Mouse (Mus musculus) kidney, embryonic 14.5 days (tissue): ENCODE measurements around the gene Spry2. TPM values are rescaled to one million over a fixed set of nuclear protein-coding genes. Genes with fewer than 3 reads are reported as not detected.

Experiments
- ATAC-seq: fragments of 200-750 bp; cut with Nextera tagmentation; 2 replicates; pipeline ENCODE4 v1.8.0; 2017; ENCODE audit warnings: moderate number of reproducible peaks, mild to moderate bottlenecking, moderate TSS enrichment, moderate library complexity; ENCODE audit not compliant: low FRiP score, low TSS enrichment
- H3K27ac ChIP-seq: fragments of 300-500 bp; sonication (generic); 2 replicates; pipeline ENCODE4 v1.5.1; 2014; ENCODE audit warnings: low read depth, mild to moderate bottlenecking, low read length, moderate library complexity, mixed read lengths
- H3K27me3 ChIP-seq: fragments of 300-500 bp; sonication (generic); 2 replicates; pipeline ENCODE4 v1.6.1; 2014; ENCODE audit warnings: mild to moderate bottlenecking, low read length; ENCODE audit not compliant: control insufficient read depth, insufficient read depth
- H3K36me3 ChIP-seq: fragments of 300-500 bp; sonication (generic); 2 replicates; pipeline ENCODE4 v1.6.1; 2014; ENCODE audit warnings: low read length, mixed read lengths; ENCODE audit not compliant: control insufficient read depth, insufficient read depth
- H3K4me1 ChIP-seq: fragments of 300-500 bp; sonication (generic); 2 replicates; pipeline ENCODE4 v1.6.1; 2014; ENCODE audit warnings: low read length, mixed read lengths; ENCODE audit not compliant: control insufficient read depth, insufficient read depth
- H3K4me2 ChIP-seq: fragments of 300-500 bp; sonication (generic); replicated peaks from 2 replicates; pipeline ENCODE4 v1.6.1; 2014; ENCODE audit warnings: low read depth, mild to moderate bottlenecking, low read length
- H3K4me3 ChIP-seq: fragments of 300-500 bp; sonication (generic); 2 replicates; pipeline ENCODE4 v1.5.1; 2014; ENCODE audit warnings: mild to moderate bottlenecking, low read length
- H3K9ac ChIP-seq: fragments of 300-500 bp; sonication (generic); 2 replicates; pipeline ENCODE4 v1.6.1; 2014; ENCODE audit warnings: low read depth, mild to moderate bottlenecking, low read length, moderate library complexity
- H3K9me3 ChIP-seq: fragments of 300-500 bp; sonication (generic); 2 replicates; pipeline ENCODE4 v1.6.1; 2016; ENCODE audit warnings: low read length; ENCODE audit not compliant: control insufficient read depth
- WGBS: fragments of 180-500 bp; shearing (Covaris S2); extraction: QIAGEN DNeasy Blood & Tissue Kit; methylation state at CpG from one replicate; pipeline ENCODE4 v1.1.7; 2014; 5-methylcytosine and 5-hydroxymethylcytosine counted together
- polyA plus RNA-seq: library from polyadenylated mRNA; unstranded; fragments of >200 nt; fragmentation: Nextera tagmentation; extraction: Ambion mirVana; gene quantifications from 2 replicates; pipeline ENCODE4 v1.2.1, GENCODE M21; 2014

The Spry2 gene
- polyA plus RNA-seq, 1 experiment from 2014 or later, result 56.3 TPM

DNA sequence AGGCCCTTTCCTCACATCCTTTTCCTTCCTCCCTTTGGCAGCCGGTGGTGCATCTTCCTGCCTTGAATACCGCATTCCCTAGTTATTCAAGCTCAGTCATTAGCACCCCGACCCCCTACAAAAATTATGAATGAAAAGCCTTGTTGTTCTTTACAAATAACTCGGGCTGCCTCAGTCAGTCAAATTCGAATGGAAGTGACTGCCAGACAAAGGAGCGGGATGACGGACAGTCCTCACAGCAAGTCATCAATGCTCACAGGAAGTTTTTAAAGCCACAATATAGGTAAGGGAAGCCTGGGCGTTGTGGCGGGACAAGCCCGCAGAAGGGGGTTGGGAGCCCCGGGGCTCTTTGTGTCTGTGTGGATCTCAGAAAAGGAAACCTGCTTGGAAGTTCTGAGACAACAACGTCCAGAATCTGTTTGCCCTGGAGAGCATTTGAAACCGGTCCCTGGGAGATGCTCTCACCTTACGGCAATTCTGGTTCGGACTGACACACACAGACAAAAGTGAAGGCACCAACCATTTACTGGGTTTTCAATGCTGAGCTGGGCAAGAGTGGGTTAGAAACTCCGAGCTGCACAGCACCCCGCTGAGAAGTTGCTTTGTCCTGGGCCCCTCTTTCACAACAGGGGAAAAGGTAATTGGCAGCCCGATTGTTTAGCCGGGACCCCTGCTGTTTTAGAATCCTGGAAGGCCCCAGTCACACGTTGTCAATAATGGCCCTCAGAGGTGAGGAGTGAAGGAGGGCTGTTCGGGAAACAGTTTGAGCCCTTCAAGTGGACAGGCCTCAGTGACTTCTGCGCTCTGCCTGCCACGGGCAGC lies 24.0 kb upstream of the Spry2 start:
- Histone ChIP-seq H3K9ac (peak overlapping the region; percentile 20), H3K27me3 (no peaks in the 10 kb centered on the region), H3K4me1 (peaks cover 14% of the 10 kb centered on the region), H3K9me3 (no peaks in the 10 kb centered on the region), H3K4me3 (no peak overlapping the region), H3K4me2 (peak overlapping the region; percentile 34), H3K36me3 (no peaks in the 10 kb centered on the region), H3K27ac (peak overlapping the region; percentile 83; the same call in 1 of the 2 replicates)
- peak; percentile 81 for ATAC-seq
- 6% methylated on average over 23 of the region's 23 CpGs for WGBS

DNA sequence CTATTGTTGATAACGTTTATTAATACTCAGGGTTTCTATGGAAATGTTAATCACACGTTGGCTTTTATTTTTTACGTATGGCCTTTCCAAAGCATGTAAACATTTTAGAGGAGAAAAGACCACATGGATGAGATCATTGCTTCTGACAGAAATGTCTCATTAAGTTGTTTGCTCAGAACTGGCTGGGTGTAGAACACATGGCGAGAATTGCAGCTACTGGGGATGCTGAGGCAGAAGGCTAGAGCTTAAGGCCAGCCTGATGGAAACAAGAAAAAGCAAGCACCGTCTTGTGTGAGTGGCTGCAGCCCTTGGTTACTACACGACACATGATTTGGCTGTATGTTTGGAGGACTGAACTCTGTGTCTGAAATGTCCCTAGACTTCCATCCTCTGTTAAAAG lies 10.6 kb upstream of the Spry2 start:
- Histone ChIP-seq H3K4me1 (no peaks in the 10 kb centered on the region), H3K36me3 (no peaks in the 10 kb centered on the region), H3K4me2 (no peak overlapping the region), H3K9me3 (no peaks in the 10 kb centered on the region), H3K9ac (no peak overlapping the region), H3K4me3 (no peak overlapping the region), H3K27me3 (no peaks in the 10 kb centered on the region), H3K27ac (no peak overlapping the region)
- no peak for ATAC-seq
- WGBS, result 76% methylated on average over 6 of the region's 6 CpGs

DNA sequence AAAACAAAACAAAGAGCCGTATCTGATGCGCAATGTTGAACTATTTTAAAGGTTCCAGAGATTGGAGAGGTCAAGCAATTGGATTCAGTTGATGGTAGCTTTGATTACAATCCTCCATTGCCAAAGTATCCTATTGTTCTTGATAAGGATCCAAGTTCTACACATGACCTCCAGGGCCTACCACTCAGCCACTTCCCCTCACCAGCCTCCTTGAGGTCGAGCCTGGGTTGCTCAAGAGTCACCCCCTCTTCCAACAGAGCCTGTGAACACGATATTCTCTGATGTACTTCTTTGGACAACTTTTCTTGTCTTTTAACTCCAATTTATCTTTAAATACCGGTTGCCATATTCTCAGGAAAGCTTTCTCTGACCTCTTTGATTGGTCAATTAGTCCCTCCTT lies 9.3 kb upstream of the Spry2 start:
- Histone ChIP-seq H3K4me1 (no peaks in the 10 kb centered on the region), H3K9ac (no peak overlapping the region), H3K27ac (no peak overlapping the region), H3K36me3 (no peaks in the 10 kb centered on the region), H3K4me2 (no peak overlapping the region), H3K9me3 (no peaks in the 10 kb centered on the region), H3K27me3 (no peaks in the 10 kb centered on the region), H3K4me3 (no peak overlapping the region)
- ATAC-seq, result no peak
- 87% methylated on average over 5 of the region's 5 CpGs for WGBS

DNA sequence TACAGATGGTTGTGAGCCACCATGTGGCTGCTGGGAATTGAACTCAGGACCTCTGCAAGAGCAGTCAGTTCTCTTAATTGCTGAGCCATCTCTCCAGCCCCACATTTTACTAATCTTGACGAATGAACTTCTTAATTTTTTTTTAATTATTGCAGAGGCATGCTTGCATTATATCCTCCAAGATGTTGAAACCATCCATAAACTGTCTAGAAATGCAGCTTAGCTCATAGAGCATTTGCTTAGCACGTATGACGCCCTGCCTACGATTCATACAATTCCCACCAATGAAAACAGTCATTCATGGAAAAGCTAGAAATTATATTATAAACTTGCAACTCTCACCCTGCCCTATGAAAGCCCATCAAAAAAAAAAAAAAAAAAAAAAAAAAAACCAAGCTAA lies 8.9 kb upstream of the Spry2 start:
- no peak for ATAC-seq
- 93% methylated on average over 4 of the region's 4 CpGs for WGBS
- Histone ChIP-seq H3K9ac (no peak overlapping the region), H3K4me3 (no peak overlapping the region), H3K9me3 (no peaks in the 10 kb centered on the region), H3K27ac (no peak overlapping the region), H3K4me2 (no peak overlapping the region), H3K36me3 (no peaks in the 10 kb centered on the region), H3K4me1 (no peaks in the 10 kb centered on the region), H3K27me3 (no peaks in the 10 kb centered on the region)

DNA sequence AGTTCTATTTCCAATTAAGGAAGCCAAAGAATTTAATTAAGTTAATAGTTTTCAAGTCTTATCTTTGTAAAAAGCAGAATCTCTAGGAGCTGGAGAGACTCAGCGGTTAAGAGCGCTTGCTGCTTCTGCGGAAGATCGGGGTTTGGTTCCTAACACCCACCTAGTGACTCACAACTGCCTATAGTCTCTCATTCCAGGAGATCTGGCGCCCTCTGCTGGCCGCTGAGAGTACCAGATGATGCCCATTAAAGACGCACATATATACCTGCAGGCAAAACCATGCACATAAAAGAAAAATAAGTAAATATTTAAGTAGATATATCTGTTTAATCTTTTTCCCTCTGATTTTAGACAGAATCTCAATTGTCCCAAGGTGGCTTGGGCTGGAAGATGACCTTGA lies 6.2 kb upstream of the Spry2 start:
- Histone ChIP-seq H3K4me3 (no peak overlapping the region), H3K27me3 (no peaks in the 10 kb centered on the region), H3K36me3 (no peaks in the 10 kb centered on the region), H3K4me2 (no peak overlapping the region), H3K9me3 (no peaks in the 10 kb centered on the region), H3K27ac (no peak overlapping the region), H3K4me1 (no peaks in the 10 kb centered on the region), H3K9ac (no peak overlapping the region)
- ATAC-seq, result no peak
- WGBS, result 89% methylated on average over 7 of the region's 7 CpGs

DNA sequence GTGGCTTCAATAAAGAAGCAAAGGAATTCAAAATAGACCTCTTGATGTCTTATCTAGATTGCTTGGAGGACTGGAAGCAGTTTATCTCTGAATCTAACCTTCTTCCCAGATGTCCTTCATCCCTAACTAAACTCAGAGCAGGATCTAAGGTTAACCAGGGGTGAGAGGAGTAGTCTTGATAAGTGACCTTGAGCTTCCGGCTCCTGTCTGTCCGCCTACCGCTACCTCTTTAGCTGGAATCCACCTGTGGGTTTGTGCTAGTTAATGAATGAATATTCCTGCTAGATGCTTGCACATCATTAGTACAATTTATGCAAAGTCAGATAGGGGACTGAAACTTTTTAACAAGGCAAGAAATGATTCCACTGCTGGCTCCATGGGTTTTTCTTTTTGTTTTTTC lies 4.2 kb upstream of the Spry2 start:
- H3K4me1 ChIP-seq, result no peaks in the 10 kb centered on the region
- H3K4me3 ChIP-seq, result no peak overlapping the region
- no peak overlapping the region for H3K27ac ChIP-seq
- 64% methylated on average over 3 of the region's 3 CpGs for WGBS
- ATAC-seq, result no peak
- H3K4me2 ChIP-seq, result no peak overlapping the region
- no peaks in the 10 kb centered on the region for H3K27me3 ChIP-seq
- no peaks in the 10 kb centered on the region for H3K9me3 ChIP-seq
- no peak overlapping the region for H3K9ac ChIP-seq
- no peaks in the 10 kb centered on the region for H3K36me3 ChIP-seq

GRCm38 (mm10) chr14:105899116-105899515 lies 2.5 kb upstream of the Spry2 start:
- Histone ChIP-seq H3K27me3 (no peaks in the 10 kb centered on the region), H3K4me2 (peak overlapping the region; percentile 86), H3K27ac (peak overlapping the region; percentile 99; the same call in 1 of the 2 replicates), H3K4me3 (peak overlapping the region; percentile 96), H3K9ac (peak overlapping the region; percentile 92; the same call in 1 of the 2 replicates), H3K9me3 (no peaks in the 10 kb centered on the region), H3K36me3 (no peaks in the 10 kb centered on the region), H3K4me1 (no peaks in the 10 kb centered on the region)
- 1% methylated on average over 11 of the region's 11 CpGs for WGBS
- no peak for ATAC-seq

DNA sequence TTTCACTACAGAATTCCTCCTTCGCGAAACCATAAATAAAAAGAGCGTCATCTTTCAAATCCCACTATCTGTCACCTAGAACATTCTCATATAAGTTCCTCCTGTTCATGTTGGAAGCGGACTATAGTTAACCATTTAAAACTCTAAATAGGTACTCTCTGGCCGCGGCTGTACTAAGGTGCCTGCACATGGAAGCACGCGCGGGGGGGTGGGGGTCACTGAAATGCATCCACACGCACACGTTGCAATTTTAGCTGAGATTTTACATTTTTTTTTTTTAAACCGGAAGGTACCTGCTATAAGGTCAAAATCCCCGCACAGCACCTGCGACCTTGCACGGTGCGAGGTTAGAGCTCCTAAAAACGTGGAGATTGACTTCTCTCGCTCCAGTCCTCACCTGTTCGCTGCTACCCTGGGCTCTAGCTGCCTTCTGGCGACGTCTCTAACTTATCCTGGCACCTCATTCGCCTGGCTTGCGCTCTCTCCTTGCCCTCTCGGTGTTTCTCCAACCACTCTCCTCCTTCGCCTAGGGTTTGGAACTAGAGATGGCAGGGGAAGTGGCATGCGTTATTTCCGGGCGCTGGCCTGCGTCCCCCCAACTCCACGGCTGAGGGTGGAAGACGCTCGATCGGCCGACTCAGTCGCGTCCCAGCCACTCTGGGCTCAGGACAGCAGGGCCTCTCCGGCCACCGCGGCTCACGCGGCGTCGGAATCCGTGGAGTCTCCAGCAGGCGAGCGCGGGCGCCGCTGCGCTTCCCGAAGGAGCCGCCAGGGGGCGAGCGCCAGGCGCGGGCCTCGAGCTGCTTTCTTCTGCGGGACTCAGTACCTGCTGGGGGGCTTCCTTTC lies 1.9 kb upstream of the Spry2 start:
- Histone ChIP-seq H3K4me2 (peak overlapping the region; percentile 86), H3K27ac (peak overlapping the region; percentile 99), H3K9me3 (no peaks in the 10 kb centered on the region), H3K4me1 (no peaks in the 10 kb centered on the region), H3K27me3 (no peaks in the 10 kb centered on the region), H3K9ac (peak overlapping the region; percentile 92), H3K36me3 (no peaks in the 10 kb centered on the region), H3K4me3 (peak overlapping the region; percentile 96)
- ATAC-seq, result peak; percentile 26
- under 1% methylated on average over 58 of the region's 58 CpGs for WGBS
